Mouse (Mus musculus) left cerebral cortex, postnatal 14 days (tissue): ENCODE results near the gene Rbm7. TPM values are rescaled to one million over a fixed set of nuclear protein-coding genes. Genes with fewer than 3 reads are reported as not detected.
"Not testable (repeated sequence)": the region's sequence is repeated elsewhere in the genome, so short reads cannot be mapped to it uniquely, and the experiment has no call there.

Source experiments
- DNase-seq, 2 experiments: peaks; one replicate each; pipeline ENCODE4 v3.0.0; 2021 to 2022; ENCODE audit warnings: low spot score in 2 of 2, mixed read lengths in 1 of 2
- intact Hi-C: fragments of 180-260 bp; cut with DNase I; formaldehyde crosslinking; loops from one replicate; pipeline ENCODE4 v1.15.1; 2025
- total RNA-seq, 2 experiments: library from RNA; stranded (reverse); gene quantifications; 2 replicates each; pipeline ENCODE4 v1.2.3; 2021

Gene Rbm7
- total RNA-seq, 2 experiments from 2014 or later: 32.1 to 35.9 TPM

GRCm38 (mm10) chr9:48495548-48495932 is 441 bp upstream of the Rbm7 start:
- DNase-seq: no peak
- intact Hi-C loops: loop anchor here (2.0 to 5.0 kb wide), 2 partner anchors 15 to 67 kb away; partner anchors contain the start of gene Rexo2

- DNase-seq: no peak
- intact Hi-C loops: loop anchor here (2.0 kb wide), 1 partner anchor 13 kb away; the partner anchor contains the start of genes Gm5617 and Rbm7
Observed at GRCm38 (mm10) chr9:48481214-48482134, 13.6 kb downstream of the Rbm7 start.

GRCm38 (mm10) chr9:48480411-48481213 is 14.5 kb downstream of the Rbm7 start, which contains the start of gene Rexo2:
Gene Rexo2 (minus strand): TSS chr9:48480623.
- DNase-seq: peak; percentile 96
- intact Hi-C loops: loop anchor here (2.0 kb wide), 1 partner anchor 14 kb away; the partner anchor contains the start of genes Gm5617 and Rbm7

- intact Hi-C loops: loop anchor here (2.0 kb wide), 1 partner anchor 15 kb away; the partner anchor contains the start of genes Gm5617 and Rbm7
- DNase-seq: no peak
Observed at GRCm38 (mm10) chr9:48479838-48480410, 15.2 kb downstream of the Rbm7 start.

- intact Hi-C loops: no loop called here
- DNase-seq: no peak
Observed at GRCm38 (mm10) chr9:48478808-48479207, 16.3 kb downstream of the Rbm7 start.

GRCm38 (mm10) chr9:48476236-48477165 is 18.6 kb downstream of the Rbm7 start:
- DNase-seq: no peak
- intact Hi-C loops: no loop called here

GRCm38 (mm10) chr9:48474367-48474766 is 20.7 kb downstream of the Rbm7 start:
- no peak for DNase-seq
- intact Hi-C loops: no loop called here

- no peak for DNase-seq
- intact Hi-C loops: no loop called here
Observed at GRCm38 (mm10) chr9:48473131-48473530, 22.0 kb downstream of the Rbm7 start.

GRCm38 (mm10) chr9:48472441-48473025 is 22.6 kb downstream of the Rbm7 start:
- DNase-seq: no peak

GRCm38 (mm10) chr9:48467471-48467870 is 27.6 kb downstream of the Rbm7 start:
- intact Hi-C loops, DNase-seq: not testable (repeated sequence)

More at GRCm38 (mm10) chr9:48472441-48473025, 22.6 kb downstream of the Rbm7 start:
- intact Hi-C loops: no loop called here

GRCm38 (mm10) chr9:48466804-48467203 is 28.3 kb downstream of the Rbm7 start:
- DNase-seq: peak; percentile 29 to 62
- intact Hi-C loops: no loop called here

- intact Hi-C loops: no loop called here
- no peak for DNase-seq
Observed at GRCm38 (mm10) chr9:48465671-48466070, 29.4 kb downstream of the Rbm7 start.

GRCm38 (mm10) chr9:48461545-48461944 is 33.6 kb downstream of the Rbm7 start:
- intact Hi-C loops: no loop called here
- DNase-seq: no peak

GRCm38 (mm10) chr9:48460720-48461119 is 34.4 kb downstream of the Rbm7 start:
- no peak for DNase-seq
- intact Hi-C loops: no loop called here

- intact Hi-C loops: no loop called here
Observed at GRCm38 (mm10) chr9:48459391-48459790, 35.7 kb downstream of the Rbm7 start.

GRCm38 (mm10) chr9:48458879-48459278 is 36.2 kb downstream of the Rbm7 start:
- no peak for DNase-seq
- intact Hi-C loops: no loop called here

More at GRCm38 (mm10) chr9:48459391-48459790, 35.7 kb downstream of the Rbm7 start:
- DNase-seq: peak in 1 of 2 experiments; percentile 1

- intact Hi-C loops: no loop called here
- no peak for DNase-seq
Observed at GRCm38 (mm10) chr9:48455961-48456360, 39.1 kb downstream of the Rbm7 start.

- intact Hi-C loops: no loop called here
- no peak for DNase-seq
Observed at GRCm38 (mm10) chr9:48450066-48450465, 45.0 kb downstream of the Rbm7 start.
